Mouse (Mus musculus) mouse embryonic stem cell (cell line): ENCODE measurements around the gene Kcnb1.

Source experiments
- in situ Hi-C, 2 experiments: fragments of 300-500 bp; cut with MboI; formaldehyde crosslinking; loops; 1 replicate in 1 of 2; 3 replicates in 1 of 2; pipeline ENCODE4 v1.14.3; 2019 to 2020; ENCODE audit warnings: low sequenced_read_pairs in 2 of 2, low pct_unique_long_range_greater_than_20kb in 1 of 2, mixed read lengths in 1 of 2; ENCODE audit not compliant: unreplicated experiment in 1 of 2

The Kcnb1 gene

GRCm38 (mm10) chr2:167190076-167190399 is at the start of gene Kcnb1:
Kcnb1 (minus strand) TSS chr2:167190155.
- in situ Hi-C loops: no loop called here

- in situ Hi-C loops: no loop called here
These were observed 49.3 kb upstream of the Kcnb1 start for GRCm38 (mm10) chr2:167239262-167239661.

GRCm38 (mm10) chr2:167237224-167237623 is 47.3 kb upstream of the Kcnb1 start:
- in situ Hi-C loops: no loop called here

- in situ Hi-C loops: no loop called here
These were observed 46.2 kb upstream of the Kcnb1 start for GRCm38 (mm10) chr2:167236174-167236573.

- in situ Hi-C loops: no loop called here
These were observed 45.5 kb upstream of the Kcnb1 start for GRCm38 (mm10) chr2:167235338-167236018.

- in situ Hi-C loops: no loop called here
These were observed 43.8 kb upstream of the Kcnb1 start for GRCm38 (mm10) chr2:167233771-167234170.

GRCm38 (mm10) chr2:167233009-167233335 is 43.0 kb upstream of the Kcnb1 start:
- in situ Hi-C loops: no loop called here

- in situ Hi-C loops: no loop called here
These were observed 42.4 kb upstream of the Kcnb1 start for GRCm38 (mm10) chr2:167232132-167233008.

- in situ Hi-C loops: no loop called here
These were observed 40.6 kb upstream of the Kcnb1 start for GRCm38 (mm10) chr2:167230554-167230953.

- in situ Hi-C loops: loop anchor here (5.0 kb wide), 1 partner anchor 52 kb away; no protein-coding TSS in a partner anchor
These were observed 35.0 kb upstream of the Kcnb1 start for GRCm38 (mm10) chr2:167224937-167225336.

GRCm38 (mm10) chr2:167224194-167224593 is 34.2 kb upstream of the Kcnb1 start:
- in situ Hi-C loops: loop anchor here (5.0 kb wide), 1 partner anchor 53 kb away; no protein-coding TSS in a partner anchor

GRCm38 (mm10) chr2:167222152-167222551 is 32.2 kb upstream of the Kcnb1 start:
- in situ Hi-C loops: loop anchor here (5.0 kb wide), 1 partner anchor 55 kb away; no protein-coding TSS in a partner anchor

- in situ Hi-C loops: loop anchor here (5.0 kb wide), 1 partner anchor 56 kb away; no protein-coding TSS in a partner anchor
These were observed 31.3 kb upstream of the Kcnb1 start for GRCm38 (mm10) chr2:167221159-167221845.

GRCm38 (mm10) chr2:167220736-167221135 is 30.8 kb upstream of the Kcnb1 start:
- in situ Hi-C loops: loop anchor here (5.0 kb wide), 1 partner anchor 57 kb away; no protein-coding TSS in a partner anchor

GRCm38 (mm10) chr2:167219154-167219775 is 29.3 kb upstream of the Kcnb1 start:
- in situ Hi-C loops: loop anchor here in 1 of 2 experiments (5.0 kb wide), 1 partner anchor 147 kb away; no protein-coding TSS in a partner anchor

- in situ Hi-C loops: loop anchor here in 1 of 2 experiments (5.0 kb wide), 2 partner anchors 101 to 141 kb away; no protein-coding TSS in a partner anchor
These were observed 23.7 kb upstream of the Kcnb1 start for GRCm38 (mm10) chr2:167213666-167214065.

- in situ Hi-C loops: loop anchor here in 1 of 2 experiments (5.0 kb wide), 2 partner anchors 101 to 141 kb away; no protein-coding TSS in a partner anchor
These were observed 23.1 kb upstream of the Kcnb1 start for GRCm38 (mm10) chr2:167213076-167213475.

- in situ Hi-C loops: loop anchor here in 1 of 2 experiments (5.0 kb wide), 2 partner anchors 100 to 140 kb away; no protein-coding TSS in a partner anchor
These were observed 22.6 kb upstream of the Kcnb1 start for GRCm38 (mm10) chr2:167212551-167212950.
